Mouse (Mus musculus) yolk sac, embryonic 10.5 days (tissue): ENCODE results near the gene Tnip1.
A peak's percentile ranks its signal among the peaks of the same experiment; 100 is the strongest.

Experiments used
- DNase-seq: peaks from one replicate; pipeline ENCODE4 v3.0.0-alpha.2; 2017; ENCODE audit warnings: low spot score

The Tnip1 gene

DNA sequence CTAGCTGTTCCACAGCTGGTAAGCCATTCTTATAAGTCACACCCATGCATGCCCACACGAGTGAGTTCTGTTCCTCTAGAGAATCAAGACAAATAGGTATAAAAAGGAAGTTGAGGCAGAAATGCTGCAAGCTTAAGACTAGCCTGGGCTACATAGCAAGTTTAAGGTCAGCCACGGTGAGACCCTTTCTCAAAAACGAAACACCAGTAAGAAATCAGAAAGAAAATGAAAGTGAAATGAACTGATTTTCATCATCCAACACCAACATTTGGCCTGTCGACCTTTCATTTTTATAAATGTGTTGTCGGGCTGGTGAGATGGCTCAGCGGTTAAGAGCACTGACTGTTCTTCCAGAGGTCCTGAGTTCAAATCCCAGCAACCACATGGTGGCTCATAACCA is 83.8 kb downstream of the Tnip1 start:
- DNase-seq, result no peak

DNA sequence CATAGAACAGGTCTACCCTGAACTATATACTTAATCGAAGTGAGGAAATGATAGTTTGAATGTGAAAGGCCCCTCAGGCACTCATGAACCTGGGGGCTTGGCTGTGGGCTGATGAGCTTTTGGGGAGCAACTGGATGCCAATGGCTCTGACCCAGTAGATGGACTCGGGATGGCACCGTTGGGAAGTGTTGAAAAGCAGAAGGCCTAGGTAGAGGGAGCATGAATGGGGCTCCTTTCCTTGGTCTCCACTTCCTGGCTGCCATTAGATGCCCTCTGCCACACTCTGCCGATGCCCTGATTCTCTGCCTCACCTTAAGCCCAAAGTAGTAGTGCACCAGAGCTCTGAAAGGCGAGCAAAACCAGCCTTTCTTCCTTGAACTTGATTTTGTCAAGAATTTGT is 86.7 kb downstream of the Tnip1 start:
- DNase-seq, result no peak

- DNase-seq, result no peak
These were observed 90.7 kb downstream of the Tnip1 start for GRCm38 (mm10) chr11:54871831-54872537.

DNA sequence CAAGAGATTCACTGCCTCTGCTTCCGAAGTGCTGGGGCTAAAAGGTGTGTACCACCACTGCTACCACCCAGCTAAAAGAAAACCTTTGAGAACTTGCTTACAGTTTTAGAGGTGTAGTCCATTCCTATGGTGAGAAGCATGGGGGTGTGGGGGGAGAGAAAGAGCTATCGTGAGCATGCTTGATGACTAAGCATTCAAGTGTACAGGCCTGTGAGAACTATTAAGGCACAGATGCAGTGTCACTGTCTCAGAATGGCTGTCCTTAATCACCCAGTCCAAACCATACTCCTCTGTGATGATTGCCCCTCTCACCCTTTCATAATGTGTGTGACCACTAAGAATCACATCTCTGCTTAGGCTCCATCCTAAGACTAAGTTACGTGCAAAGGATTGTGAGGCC is 93.4 kb downstream of the Tnip1 start:
- no peak for DNase-seq

DNA sequence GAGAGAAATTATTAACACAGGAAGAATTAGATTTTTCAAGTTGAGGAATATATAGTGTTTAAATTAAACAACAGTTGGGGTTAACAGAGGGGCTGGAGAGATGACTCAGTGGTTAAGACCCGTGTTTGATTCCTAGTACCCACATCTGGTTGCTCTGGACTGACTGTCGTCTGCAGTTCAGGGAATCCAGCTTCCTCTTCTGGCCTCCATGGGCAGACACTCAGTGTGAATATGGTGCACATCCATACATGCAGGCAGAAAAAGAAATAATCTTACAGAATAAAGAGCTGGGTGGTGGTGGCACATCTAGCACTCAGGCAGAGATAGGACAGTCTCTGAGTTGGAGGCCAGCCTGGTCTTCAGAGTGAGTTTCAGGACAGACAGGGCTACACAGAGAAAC is 94.3 kb downstream of the Tnip1 start:
- DNase-seq, result no peak

DNA sequence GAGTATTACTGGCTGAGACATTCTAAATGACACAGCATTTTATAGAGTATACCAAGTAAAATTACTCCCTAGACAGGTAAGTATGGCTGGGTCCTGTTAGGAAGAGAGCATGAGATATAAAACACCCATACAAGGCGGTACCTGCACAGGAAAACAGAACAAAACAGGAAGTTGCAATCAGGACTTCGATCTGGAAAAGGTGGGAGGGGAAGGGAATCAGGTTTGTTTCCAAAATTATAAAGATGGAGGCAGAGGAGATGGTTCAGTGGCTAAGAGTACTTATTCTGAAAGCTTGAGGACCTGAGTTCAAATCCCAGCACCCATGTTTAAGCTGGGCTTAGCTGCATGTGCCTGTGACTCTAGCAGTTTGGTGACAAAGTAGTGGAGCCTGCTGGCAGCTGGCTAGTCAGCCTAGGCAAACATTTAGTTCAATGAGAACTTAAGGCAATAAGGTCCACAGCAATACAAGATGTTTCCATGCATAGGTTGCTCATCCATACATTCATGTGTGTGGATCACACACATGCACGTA is 94.7 kb downstream of the Tnip1 start:
- no peak for DNase-seq

DNA sequence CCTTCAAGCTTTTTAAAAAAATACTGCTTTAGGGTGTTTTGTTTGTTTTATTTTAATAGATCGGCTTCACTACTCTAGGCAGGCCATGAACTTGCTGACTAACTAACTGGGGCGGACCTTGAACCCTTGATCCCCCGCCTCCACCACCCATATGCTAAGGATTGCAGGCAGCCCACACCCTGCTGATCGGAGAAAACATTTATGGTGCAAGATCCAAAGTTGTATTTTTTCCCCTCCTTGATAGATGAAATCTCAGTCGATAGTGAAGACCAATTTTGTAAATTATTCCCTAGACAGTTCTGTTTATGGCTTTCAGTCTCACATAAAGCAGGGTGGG is 95.7 kb downstream of the Tnip1 start:
- DNase-seq, result no peak

GRCm38 (mm10) chr11:54866119-54867048 is 96.3 kb downstream of the Tnip1 start, which contains the start of gene Hint1:
Gene Hint1, plus strand, starts transcription at chr11:54866383.
- peak; percentile 87 for DNase-seq

- DNase-seq, result no peak
These were observed 97.2 kb downstream of the Tnip1 start for GRCm38 (mm10) chr11:54865330-54866085.

DNA sequence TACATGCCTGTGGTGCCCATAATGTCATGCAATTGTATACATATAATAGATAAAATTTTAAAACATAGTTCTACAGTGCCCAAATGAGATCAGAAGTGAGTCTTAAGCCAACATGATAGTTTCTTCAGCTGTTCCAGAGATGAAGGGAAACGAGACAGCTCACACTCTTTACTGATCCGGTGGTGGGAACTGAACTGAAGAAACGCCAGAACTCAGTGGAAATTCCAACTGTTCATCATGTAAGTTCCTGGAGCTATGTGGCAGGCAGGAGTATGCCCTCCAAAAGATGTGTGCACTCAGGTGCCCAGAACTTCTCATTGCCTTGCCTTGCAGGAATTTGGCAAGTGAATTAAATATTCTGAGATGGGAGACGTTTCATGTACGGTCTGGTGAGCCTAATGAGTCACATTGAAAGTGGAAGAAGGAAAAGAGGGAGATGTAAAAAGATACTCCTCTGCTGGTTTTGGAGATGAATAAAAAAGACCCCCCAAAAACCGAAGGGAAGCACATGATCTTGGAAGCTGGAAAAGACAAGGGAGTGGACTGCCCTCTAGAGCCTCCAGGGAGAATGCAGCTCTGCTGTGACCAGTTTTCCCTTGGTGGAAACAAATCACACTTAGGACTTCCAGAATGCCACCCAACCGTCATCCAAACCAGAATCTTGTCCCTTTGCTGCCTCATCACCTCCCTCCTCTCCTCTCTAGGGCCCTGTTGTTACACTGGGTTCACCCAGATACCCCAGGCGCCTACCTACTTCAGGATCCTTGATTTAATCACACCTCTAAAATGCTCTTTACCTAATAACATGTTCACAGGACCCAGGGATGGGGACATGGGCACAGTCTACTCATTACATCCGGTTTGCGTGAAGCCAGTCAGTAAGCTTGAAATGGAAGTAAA is 99.8 kb downstream of the Tnip1 start:
- DNase-seq, result no peak

DNA sequence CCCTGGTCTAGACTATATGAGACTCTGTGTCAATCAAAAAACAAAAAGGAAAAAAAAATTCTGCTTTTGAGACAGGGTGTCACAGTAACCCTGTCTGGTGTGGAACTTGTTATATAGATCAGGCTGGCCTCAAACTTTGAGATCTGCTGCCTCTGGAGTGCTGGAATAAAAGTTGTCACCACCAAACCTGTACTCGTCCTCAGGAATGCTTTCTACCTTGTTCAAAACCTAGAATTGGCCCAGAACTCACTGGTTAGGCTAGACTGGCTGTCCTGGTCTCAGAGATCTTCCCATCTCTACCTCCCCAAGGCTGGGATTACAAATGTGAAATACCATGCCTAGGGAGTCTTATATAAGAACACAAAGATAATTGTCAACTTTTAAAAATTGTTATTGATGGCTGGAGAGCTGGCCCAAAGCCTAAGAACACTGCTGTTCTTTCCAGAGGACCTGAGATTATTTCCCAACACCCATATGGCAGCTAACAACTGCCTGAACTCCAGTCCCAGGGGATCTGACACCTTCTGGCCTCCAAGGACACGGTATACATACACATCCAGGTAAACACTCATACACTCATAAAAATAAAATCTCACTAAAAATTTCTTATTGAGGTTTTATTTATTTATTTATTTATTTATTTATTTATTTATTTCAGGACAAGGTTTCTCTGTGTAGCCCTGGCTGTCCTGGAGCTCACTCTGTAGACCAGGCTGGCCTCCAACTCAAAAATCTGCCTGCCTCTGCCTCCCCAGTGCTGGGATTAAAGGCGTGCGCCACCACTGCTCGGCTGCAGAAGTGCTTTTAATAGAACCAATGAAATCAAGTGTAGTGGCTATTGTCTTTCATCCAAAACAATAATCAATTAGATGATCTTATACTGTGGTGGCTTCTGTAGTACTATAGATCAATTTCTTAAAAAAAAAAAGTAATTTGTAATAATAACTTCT is 101.0 kb downstream of the Tnip1 start:
- DNase-seq, result no peak
